Mouse (Mus musculus): ENCODE results near the gene Gm3604. TPM values are rescaled to one million over a fixed set of nuclear protein-coding genes. Genes with fewer than 3 reads are reported as not detected.
"Not testable (repeated sequence)": the region's sequence is repeated elsewhere in the genome, so short reads cannot be mapped to it uniquely, and the experiment has no call there.

Gm3604 gene
- 1 to 10 TPM; 1.1 to 1.2 TPM for total RNA-seq (2021)
- long read RNA-seq, experiment 1, result 0 reads
- long read RNA-seq, experiment 2, partial matches to known transcripts, result 0 of 1 reads
- long read RNA-seq, experiment 2, other reads (novel, unspliced or antisense), result 1 of 1 reads

DNA sequence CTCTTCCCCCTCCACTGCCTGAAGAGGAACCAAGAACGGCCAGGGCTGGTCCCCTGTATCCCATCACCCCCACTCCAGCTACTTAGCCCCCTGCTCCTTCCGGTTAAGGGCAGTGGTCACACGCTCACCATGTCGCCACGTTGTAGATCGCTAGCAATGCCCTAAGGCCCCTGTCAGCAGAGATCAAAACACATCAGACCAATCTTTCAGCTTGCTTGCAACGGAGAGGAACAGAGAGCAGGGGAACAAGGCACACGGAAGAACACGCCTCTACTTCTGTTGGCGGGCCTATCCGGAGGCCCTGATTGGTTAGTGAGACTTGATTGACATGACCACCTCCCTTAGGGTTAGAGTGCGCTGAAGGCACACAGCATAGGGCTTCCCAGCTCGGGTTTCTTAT is at the start of gene Gm3604:
Gene Gm3604, minus strand, starts transcription at position 226 of the 400 bp plus-strand sequence.
- DNase-seq (ENCODE audit: low spot score in 2 of 2), result peak; percentile 5 to 20

GRCm38 (mm10) chr13:62399206-62399605 is 16.2 kb upstream of the Gm3604 start:
- DNase-seq (ENCODE audit: low spot score in 2 of 2), result not testable (repeated sequence)

DNA sequence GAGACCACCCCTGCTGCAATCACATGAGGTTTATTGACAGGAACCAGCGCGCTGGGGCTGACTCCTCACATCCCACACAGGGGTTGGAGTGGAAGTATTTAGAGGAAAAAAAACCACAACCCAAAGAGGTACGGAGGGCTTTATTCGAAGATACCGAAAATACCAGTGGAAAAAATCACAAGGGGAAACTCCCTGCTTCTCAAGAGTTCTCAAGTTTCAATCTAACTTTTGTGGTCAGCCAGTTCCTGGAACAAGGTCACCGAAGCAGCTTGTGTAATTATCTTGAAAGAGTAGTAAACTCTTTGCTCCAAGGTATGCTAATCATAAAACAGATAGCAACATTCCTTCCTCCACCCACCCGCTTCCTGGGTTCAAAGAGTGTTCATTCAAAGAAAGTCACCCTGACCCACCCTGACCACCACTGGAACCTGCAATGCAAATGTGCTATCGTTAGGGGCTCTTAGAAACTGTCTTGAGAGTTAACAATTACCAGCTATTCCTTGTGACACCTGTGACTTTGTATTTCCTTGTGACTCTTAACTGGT is 7.2 kb upstream of the Gm3604 start:
- DNase-seq (ENCODE audit: low spot score in 2 of 2), result not testable (repeated sequence)

- DNase-seq (ENCODE audit: low spot score in 2 of 2), result no peak
Measured at GRCm38 (mm10) chr13:62331786-62332185, 51.2 kb downstream of the Gm3604 start.

DNA sequence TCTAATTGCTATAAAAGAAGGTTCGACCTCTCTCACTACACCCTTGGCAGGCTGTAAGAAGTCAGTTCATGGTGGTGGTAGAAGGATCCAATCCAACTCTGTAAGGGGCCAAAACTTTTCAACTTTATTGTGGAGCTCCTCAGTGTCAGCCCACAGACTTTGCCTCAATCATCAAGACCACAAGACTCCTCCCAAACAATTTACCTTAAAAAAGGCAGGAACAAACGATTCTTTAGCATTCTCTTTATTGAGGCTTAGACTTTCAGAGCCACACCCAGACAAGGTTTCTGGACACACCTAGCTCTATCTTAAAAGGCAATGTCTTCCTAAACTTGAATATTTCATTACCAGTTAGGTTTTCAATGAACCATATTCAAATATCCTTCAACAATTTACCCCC is 51.6 kb downstream of the Gm3604 start:
- DNase-seq (ENCODE audit: low spot score in 2 of 2), result no peak

Small RNA genes within 50 kb of the gene (microRNA-seq; reads per million reads assigned to microRNA genes)
- 0 reads per million in 2 experiments for gene Gm25933

Other genes with a start within 250 kb of the Gm3604 start
- gene Gm49359, start 83.7 kb upstream of the Gm3604 start, total RNA-seq (2021), result 10 to 100 TPM; 13.9 to 15.9 TPM
- not detected for gene Zfp935, start 175.3 kb upstream of the Gm3604 start, total RNA-seq (2021)
- 1 to 10 TPM; 6.0 to 6.9 TPM for gene Zfp934, start 188.0 kb upstream of the Gm3604 start, total RNA-seq (2021)
- 1 to 10 TPM; 3.2 TPM for gene 6720489N17Rik, start 241.0 kb upstream of the Gm3604 start, total RNA-seq (2021)

Measured in layer of hippocampus, postnatal 14 days (tissue).